Mouse (Mus musculus): Measurements from ENCODE around the gene Cyp2c23. TPM values are rescaled to one million over a fixed set of nuclear protein-coding genes. Genes with fewer than 3 reads are reported as not detected.

The Cyp2c23 gene
- not detected for total RNA-seq (2023)

GRCm38 (mm10) chr19:44028972-44029371 lies at the start of gene Cyp2c23:
TSS of gene Cyp2c23 (minus strand) at chr19:44029208.

GRCm38 (mm10) chr19:44069121-44069913 lies 40.3 kb upstream of the Cyp2c23 start, which contains the start of gene Erlin1:
TSS of gene Erlin1 (minus strand) at chr19:44069785.

GRCm38 (mm10) chr19:43986069-43986794 lies 42.8 kb downstream of the Cyp2c23 start, which contains the start of gene Cpn1:
TSS of gene Cpn1 (minus strand) at chr19:43986556.

Other genes starting within 250 kb of the Cyp2c23 start
- gene Abcc2, start 247.0 kb downstream of the Cyp2c23 start, total RNA-seq (2023), result 1 to 10 TPM in 1 of 2 experiments, under 1 TPM in 1; 0.37 to 1.0 TPM
- 10 to 100 TPM; 10.1 to 10.3 TPM for gene Dnmbp, start 89.0 kb downstream of the Cyp2c23 start, total RNA-seq (2023)
- gene Cpn1, start 42.7 kb downstream of the Cyp2c23 start, total RNA-seq (2023), result not detected
- 10 to 100 TPM; 49.5 to 50.7 TPM for gene Erlin1, start 40.6 kb upstream of the Cyp2c23 start, total RNA-seq (2023)
- gene Chuk, start 78.3 kb upstream of the Cyp2c23 start, total RNA-seq (2023), result 10 to 100 TPM; 63.6 to 64.4 TPM
- gene Cwf19l1, start 106.7 kb upstream of the Cyp2c23 start, total RNA-seq (2023), result 10 to 100 TPM; 14.8 to 20.9 TPM
- gene Bloc1s2, start 117.2 kb upstream of the Cyp2c23 start, total RNA-seq (2023), result 10 to 100 TPM; 80.2 to 81.4 TPM
- gene Pkd2l1, start 163.2 kb upstream of the Cyp2c23 start, total RNA-seq (2023), result not detected
- not detected for gene Scd3, start 174.1 kb upstream of the Cyp2c23 start, total RNA-seq (2023)

Data from monocyte, adult 59 days (primary cell).